Mouse (Mus musculus) neural tube, embryonic 15.5 days (tissue): Measurements from ENCODE around the gene Zfp281. TPM values are rescaled to one million over a fixed set of nuclear protein-coding genes. Genes with fewer than 3 reads are reported as not detected.
A peak's percentile ranks its signal among the peaks of the same experiment; 100 is the strongest.

ENCODE experiments used
- ATAC-seq: fragments of 200-750 bp; cut with Nextera tagmentation; 2 replicates; pipeline ENCODE4 v1.8.0; 2017; ENCODE audit warnings: mild to moderate bottlenecking, moderate TSS enrichment, moderate library complexity; ENCODE audit not compliant: low FRiP score
- H3K27ac ChIP-seq: fragments of 300-500 bp; sonication (generic); replicated peaks from 2 replicates; pipeline ENCODE4 v1.5.1; 2015; ENCODE audit warnings: mild to moderate bottlenecking, inconsistent platforms
- H3K27me3 ChIP-seq: fragments of 300-500 bp; sonication (generic); replicated peaks from 2 replicates; pipeline ENCODE4 v1.6.1; 2015; ENCODE audit warnings: inconsistent platforms
- H3K36me3 ChIP-seq: fragments of 300-500 bp; sonication (generic); 2 replicates; pipeline ENCODE4 v1.6.1; 2015; ENCODE audit warnings: inconsistent platforms
- H3K4me1 ChIP-seq: fragments of 300-500 bp; sonication (generic); 2 replicates; pipeline ENCODE4 v1.6.1; 2015; ENCODE audit warnings: inconsistent platforms
- H3K4me2 ChIP-seq: fragments of 300-500 bp; sonication (generic); 2 replicates; pipeline ENCODE4 v1.6.1; 2015; ENCODE audit warnings: inconsistent platforms, mild to moderate bottlenecking, moderate library complexity
- H3K4me3 ChIP-seq: fragments of 300-500 bp; sonication (generic); replicated peaks from 2 replicates; pipeline ENCODE4 v1.5.1; 2015; ENCODE audit warnings: mild to moderate bottlenecking, inconsistent platforms
- H3K9ac ChIP-seq: fragments of 300-500 bp; sonication (generic); replicated peaks from 2 replicates; pipeline ENCODE4 v1.6.1; 2015; ENCODE audit warnings: mild to moderate bottlenecking, inconsistent platforms
- H3K9me3 ChIP-seq: fragments of 300-500 bp; sonication (generic); replicated peaks from 2 replicates; pipeline ENCODE4 v1.6.1; 2016; ENCODE audit warnings: inconsistent platforms
- WGBS: fragments of 180-500 bp; shearing (Covaris S2); methylation state at CpG from one replicate; pipeline ENCODE4 v1.1.7; 2015; ENCODE audit warnings: mixed read lengths; 5-methylcytosine and 5-hydroxymethylcytosine counted together
- polyA plus RNA-seq: library from polyadenylated mRNA; unstranded; fragments of >200 nt; fragmentation: Nextera tagmentation; extraction: Ambion mirVana; gene quantifications from 2 replicates; pipeline ENCODE4 v1.2.1, GENCODE M21; 2015

Zfp281 gene
- polyA plus RNA-seq, 1 experiment from 2014 or later = 17.2 TPM

- ATAC-seq = no peak
- Histone ChIP-seq H3K9me3 (no peaks in the 10 kb centered on the region), H3K36me3 (no peaks in the 10 kb centered on the region), H3K4me3 (no peak overlapping the region), H3K4me1 (0 out of 2 replicates have a peak, but pooled peaks cover 4% of the 10 kb centered on the region), H3K27me3 (no peaks in the 10 kb centered on the region), H3K9ac (no peak overlapping the region), H3K4me2 (no peak overlapping the region), H3K27ac (no peak overlapping the region)
- WGBS = 89% methylated on average over 7 of the region's 7 CpGs
Observed at GRCm38 (mm10) chr1:136617163-136617788, 7.4 kb upstream of the Zfp281 start.

- Histone ChIP-seq H3K9ac (no peak overlapping the region), H3K9me3 (no peaks in the 10 kb centered on the region), H3K4me3 (no peak overlapping the region), H3K36me3 (no peaks in the 10 kb centered on the region), H3K4me2 (no peak overlapping the region), H3K27me3 (no peaks in the 10 kb centered on the region), H3K27ac (no peak overlapping the region), H3K4me1 (0 out of 2 replicates have a peak, but pooled peaks cover 2% of the 10 kb centered on the region)
- WGBS = 95% methylated on average over 1 of the region's 1 CpGs
- no peak for ATAC-seq
Observed at GRCm38 (mm10) chr1:136618570-136618969, 6.1 kb upstream of the Zfp281 start.

- H3K4me3 ChIP-seq = peak overlapping the region; percentile 84
- H3K27me3 ChIP-seq = no peaks in the 10 kb centered on the region
- ATAC-seq = peak; percentile 71
- H3K4me2 ChIP-seq = peak overlapping the region; percentile 80
- peaks cover 6% of the 10 kb centered on the region for H3K36me3 ChIP-seq
- 1% methylated on average over 59 of the region's 92 CpGs for WGBS
- peak overlapping the region; percentile 96 for H3K27ac ChIP-seq
- H3K9me3 ChIP-seq = no peaks in the 10 kb centered on the region
- H3K4me1 ChIP-seq = peaks cover 37% of the 10 kb centered on the region
- peak overlapping the region; percentile 98 for H3K9ac ChIP-seq
Observed at GRCm38 (mm10) chr1:136625019-136625895, 556 bp downstream of the Zfp281 start.

GRCm38 (mm10) chr1:136626141-136626540 is 1.4 kb downstream of the Zfp281 start:
- no peaks in the 10 kb centered on the region for H3K9me3 ChIP-seq
- no peak for ATAC-seq
- H3K9ac ChIP-seq = peak overlapping the region; percentile 98
- H3K27ac ChIP-seq = no peak overlapping the region
- peak overlapping the region; percentile 84 for H3K4me3 ChIP-seq
- 81% methylated on average over 7 of the region's 7 CpGs for WGBS
- peaks cover 37% of the 10 kb centered on the region for H3K4me1 ChIP-seq
- peak overlapping the region; percentile 80 for H3K4me2 ChIP-seq
- H3K36me3 ChIP-seq = peaks cover 6% of the 10 kb centered on the region
- no peaks in the 10 kb centered on the region for H3K27me3 ChIP-seq

GRCm38 (mm10) chr1:136626756-136627155 is 2.1 kb downstream of the Zfp281 start:
- no peak overlapping the region for H3K27ac ChIP-seq
- 78% methylated on average over 5 of the region's 5 CpGs for WGBS
- no peaks in the 10 kb centered on the region for H3K9me3 ChIP-seq
- H3K4me3 ChIP-seq = peak overlapping the region; percentile 5; the same call in 1 of the 2 replicates
- no peaks in the 10 kb centered on the region for H3K27me3 ChIP-seq
- peaks cover 37% of the 10 kb centered on the region for H3K4me1 ChIP-seq
- peaks cover 6% of the 10 kb centered on the region for H3K36me3 ChIP-seq
- H3K9ac ChIP-seq = no peak overlapping the region
- no peak for ATAC-seq
- peak overlapping the region; percentile 80 for H3K4me2 ChIP-seq

GRCm38 (mm10) chr1:136627591-136627990 is 2.9 kb downstream of the Zfp281 start:
- 87% methylated on average over 5 of the region's 5 CpGs for WGBS
- Histone ChIP-seq H3K4me2 (peak overlapping the region; percentile 80), H3K27ac (no peak overlapping the region), H3K4me1 (peaks cover 37% of the 10 kb centered on the region), H3K9ac (no peak overlapping the region), H3K36me3 (peaks cover 6% of the 10 kb centered on the region), H3K9me3 (no peaks in the 10 kb centered on the region), H3K4me3 (no peak overlapping the region), H3K27me3 (no peaks in the 10 kb centered on the region)
- no peak for ATAC-seq

- no peak overlapping the region for H3K4me3 ChIP-seq
- no peak overlapping the region for H3K9ac ChIP-seq
- peaks cover 11% of the 10 kb centered on the region for H3K4me1 ChIP-seq
- H3K4me2 ChIP-seq = no peak overlapping the region
- H3K27me3 ChIP-seq = no peaks in the 10 kb centered on the region
- ATAC-seq = no peak
- H3K9me3 ChIP-seq = no peaks in the 10 kb centered on the region
- no peak overlapping the region for H3K27ac ChIP-seq
- H3K36me3 ChIP-seq = no peaks in the 10 kb centered on the region
- WGBS = 83% methylated on average over 3 of the region's 3 CpGs
Observed at GRCm38 (mm10) chr1:136632891-136633290, 8.2 kb downstream of the Zfp281 start.

GRCm38 (mm10) chr1:136635644-136636043 is 10.9 kb downstream of the Zfp281 start:
- H3K9ac ChIP-seq = no peak overlapping the region
- H3K9me3 ChIP-seq = no peaks in the 10 kb centered on the region
- 85% methylated on average over 6 of the region's 6 CpGs for WGBS
- H3K27me3 ChIP-seq = no peaks in the 10 kb centered on the region
- ATAC-seq = no peak
- no peaks in the 10 kb centered on the region for H3K4me1 ChIP-seq
- no peak overlapping the region for H3K27ac ChIP-seq
- no peaks in the 10 kb centered on the region for H3K36me3 ChIP-seq
- no peak overlapping the region for H3K4me3 ChIP-seq
- H3K4me2 ChIP-seq = no peak overlapping the region

GRCm38 (mm10) chr1:136636946-136637345 is 12.2 kb downstream of the Zfp281 start:
- no peaks in the 10 kb centered on the region for H3K4me1 ChIP-seq
- no peak for ATAC-seq
- no peak overlapping the region for H3K4me3 ChIP-seq
- H3K4me2 ChIP-seq = no peak overlapping the region
- H3K9me3 ChIP-seq = no peaks in the 10 kb centered on the region
- H3K9ac ChIP-seq = no peak overlapping the region
- no peak overlapping the region for H3K27ac ChIP-seq
- H3K27me3 ChIP-seq = no peaks in the 10 kb centered on the region
- WGBS = 97% methylated on average over 6 of the region's 6 CpGs
- no peaks in the 10 kb centered on the region for H3K36me3 ChIP-seq

GRCm38 (mm10) chr1:136637696-136638095 is 13.0 kb downstream of the Zfp281 start:
- no peak for ATAC-seq
- Histone ChIP-seq H3K9me3 (no peaks in the 10 kb centered on the region), H3K27ac (no peak overlapping the region), H3K9ac (no peak overlapping the region), H3K4me1 (no peaks in the 10 kb centered on the region), H3K27me3 (no peaks in the 10 kb centered on the region), H3K4me3 (no peak overlapping the region), H3K4me2 (no peak overlapping the region), H3K36me3 (no peaks in the 10 kb centered on the region)
- 97% methylated on average over 4 of the region's 4 CpGs for WGBS

GRCm38 (mm10) chr1:136638211-136638610 is 13.5 kb downstream of the Zfp281 start:
- H3K36me3 ChIP-seq = no peaks in the 10 kb centered on the region
- 97% methylated on average over 7 of the region's 7 CpGs for WGBS
- no peak overlapping the region for H3K4me2 ChIP-seq
- no peaks in the 10 kb centered on the region for H3K4me1 ChIP-seq
- no peaks in the 10 kb centered on the region for H3K9me3 ChIP-seq
- H3K27me3 ChIP-seq = no peaks in the 10 kb centered on the region
- H3K4me3 ChIP-seq = no peak overlapping the region
- no peak overlapping the region for H3K9ac ChIP-seq
- no peak for ATAC-seq
- no peak overlapping the region for H3K27ac ChIP-seq

- H3K4me1 ChIP-seq = no peaks in the 10 kb centered on the region
- H3K4me3 ChIP-seq = no peak overlapping the region
- no peaks in the 10 kb centered on the region for H3K36me3 ChIP-seq
- no peak for ATAC-seq
- H3K9me3 ChIP-seq = no peaks in the 10 kb centered on the region
- no peak overlapping the region for H3K27ac ChIP-seq
- 77% methylated on average over 5 of the region's 5 CpGs for WGBS
- no peak overlapping the region for H3K9ac ChIP-seq
- H3K27me3 ChIP-seq = no peaks in the 10 kb centered on the region
- no peak overlapping the region for H3K4me2 ChIP-seq
Observed at GRCm38 (mm10) chr1:136638699-136639098, 14.0 kb downstream of the Zfp281 start.
